Mouse (Mus musculus) embryonic facial prominence, embryonic 10.5 days (tissue): ENCODE results near the gene Hnrnpf. TPM values are rescaled to one million over a fixed set of nuclear protein-coding genes. Genes with fewer than 3 reads are reported as not detected.

ENCODE experiments used
- DNase-seq: peaks from one replicate; pipeline ENCODE4 v3.0.0-alpha.2; 2017; ENCODE audit warnings: low spot score
- H3K27ac ChIP-seq: fragments of 300-500 bp; sonication (generic); replicated peaks from 2 replicates; pipeline ENCODE4 v1.5.1; 2016; ENCODE audit warnings: mild to moderate bottlenecking
- H3K27me3 ChIP-seq: fragments of 300-500 bp; sonication (generic); replicated peaks from 2 replicates; pipeline ENCODE4 v1.6.1; 2016; ENCODE audit warnings: low read depth, mild to moderate bottlenecking; ENCODE audit not compliant: poor library complexity, severe bottlenecking
- H3K36me3 ChIP-seq: fragments of 300-500 bp; sonication (generic); replicated peaks from 2 replicates; pipeline ENCODE4 v1.6.1; 2016; ENCODE audit warnings: mild to moderate bottlenecking, moderate library complexity
- H3K4me1 ChIP-seq: fragments of 300-500 bp; sonication (generic); 2 replicates; pipeline ENCODE4 v1.6.1; 2016
- H3K4me3 ChIP-seq: fragments of 300-500 bp; sonication (generic); 2 replicates; pipeline ENCODE4 v1.5.1; 2016; ENCODE audit warnings: mild to moderate bottlenecking, moderate library complexity
- H3K9me3 ChIP-seq: fragments of 300-500 bp; sonication (generic); 2 replicates; pipeline ENCODE4 v1.6.1; 2016; ENCODE audit warnings: mild to moderate bottlenecking
- WGBS: fragments of 180-500 bp; shearing (Covaris S2); methylation state at CpG from one replicate; pipeline ENCODE4 v1.1.7; 2016; 5-methylcytosine and 5-hydroxymethylcytosine counted together
- polyA plus RNA-seq: library from polyadenylated mRNA; unstranded; fragments of >200 nt; fragmentation: Nextera tagmentation; extraction: Ambion mirVana; gene quantifications from 2 replicates; pipeline ENCODE4 v1.2.1, GENCODE M21; 2016

The Hnrnpf gene
- polyA plus RNA-seq, 1 experiment from 2014 or later: 878 TPM

- WGBS: under 1% methylated on average over 67 of the region's 67 CpGs
- H3K36me3 ChIP-seq: no peaks in the 10 kb centered on the region
- no peaks in the 10 kb centered on the region for H3K9me3 ChIP-seq
- H3K27me3 ChIP-seq: no peaks in the 10 kb centered on the region
- DNase-seq: peak; percentile 99
- peaks cover 13% of the 10 kb centered on the region for H3K4me1 ChIP-seq
- H3K4me3 ChIP-seq: peak overlapping the region; percentile 65
- peak overlapping the region; percentile 98 for H3K27ac ChIP-seq
Observed at GRCm38 (mm10) chr6:117879408-117880115, 20.6 kb upstream of the Hnrnpf start.

GRCm38 (mm10) chr6:117880394-117880838, 19.7 kb upstream of the Hnrnpf start:
- no peak for DNase-seq
- peak overlapping the region; percentile 98 for H3K27ac ChIP-seq
- WGBS: 60% methylated on average over 3 of the region's 3 CpGs

GRCm38 (mm10) chr6:117881229-117881628, 18.9 kb upstream of the Hnrnpf start:
- no peak overlapping the region; the same call in 1 of the 2 replicates for H3K27ac ChIP-seq
- no peaks in the 10 kb centered on the region for H3K9me3 ChIP-seq
- H3K4me3 ChIP-seq: 0 out of 2 replicates have a peak overlapping the region, but pooled peaks have one; percentile 65
- no peaks in the 10 kb centered on the region for H3K36me3 ChIP-seq
- peaks cover 13% of the 10 kb centered on the region for H3K4me1 ChIP-seq
- H3K27me3 ChIP-seq: no peaks in the 10 kb centered on the region
- WGBS: 75% methylated on average over 7 of the region's 7 CpGs
- no peak for DNase-seq

More at GRCm38 (mm10) chr6:117880394-117880838, 19.7 kb upstream of the Hnrnpf start:
- Histone ChIP-seq H3K4me1 (peaks cover 13% of the 10 kb centered on the region), H3K27me3 (no peaks in the 10 kb centered on the region), H3K36me3 (no peaks in the 10 kb centered on the region), H3K4me3 (peak overlapping the region; percentile 65), H3K9me3 (no peaks in the 10 kb centered on the region)

GRCm38 (mm10) chr6:117881997-117882396, 18.1 kb upstream of the Hnrnpf start:
- Histone ChIP-seq H3K9me3 (no peaks in the 10 kb centered on the region), H3K27ac (peak overlapping the region; percentile 35; the same call in 1 of the 2 replicates), H3K4me1 (peaks cover 13% of the 10 kb centered on the region), H3K36me3 (no peaks in the 10 kb centered on the region), H3K4me3 (no peak overlapping the region), H3K27me3 (no peaks in the 10 kb centered on the region)
- WGBS: 66% methylated on average over 7 of the region's 7 CpGs
- no peak for DNase-seq

- no peak overlapping the region for H3K4me3 ChIP-seq
- DNase-seq: no peak
- peaks cover 5% of the 10 kb centered on the region; the same call in 1 of the 2 replicates for H3K4me1 ChIP-seq
- no peak overlapping the region for H3K27ac ChIP-seq
- H3K9me3 ChIP-seq: no peaks in the 10 kb centered on the region
- no peaks in the 10 kb centered on the region for H3K27me3 ChIP-seq
- 88% methylated on average over 2 of the region's 2 CpGs for WGBS
- H3K36me3 ChIP-seq: no peaks in the 10 kb centered on the region
Observed at GRCm38 (mm10) chr6:117885943-117886342, 14.2 kb upstream of the Hnrnpf start.

GRCm38 (mm10) chr6:117888032-117888431, 12.1 kb upstream of the Hnrnpf start:
- Histone ChIP-seq H3K27ac (peak overlapping the region; percentile 35; the same call in 1 of the 2 replicates), H3K4me1 (peaks cover 3% of the 10 kb centered on the region; the same call in 1 of the 2 replicates), H3K9me3 (no peaks in the 10 kb centered on the region), H3K4me3 (no peak overlapping the region), H3K27me3 (no peaks in the 10 kb centered on the region), H3K36me3 (no peaks in the 10 kb centered on the region)
- no peak for DNase-seq
- 52% methylated on average over 1 of the region's 1 CpGs for WGBS

GRCm38 (mm10) chr6:117888642-117889096, 11.5 kb upstream of the Hnrnpf start:
- no peaks in the 10 kb centered on the region for H3K36me3 ChIP-seq
- H3K4me1 ChIP-seq: peaks cover 3% of the 10 kb centered on the region; the same call in 1 of the 2 replicates
- H3K9me3 ChIP-seq: no peaks in the 10 kb centered on the region
- H3K4me3 ChIP-seq: no peak overlapping the region
- WGBS: 63% methylated on average over 2 of the region's 2 CpGs
- H3K27me3 ChIP-seq: no peaks in the 10 kb centered on the region
- no peak for DNase-seq
- H3K27ac ChIP-seq: peak overlapping the region; percentile 35; the same call in 1 of the 2 replicates

GRCm38 (mm10) chr6:117890257-117890656, 9.9 kb upstream of the Hnrnpf start:
- DNase-seq: no peak
- 90% methylated on average over 6 of the region's 6 CpGs for WGBS
- Histone ChIP-seq H3K27ac (no peak overlapping the region), H3K4me3 (no peak overlapping the region), H3K4me1 (peaks cover 3% of the 10 kb centered on the region; the same call in 1 of the 2 replicates), H3K9me3 (no peaks in the 10 kb centered on the region), H3K27me3 (no peaks in the 10 kb centered on the region), H3K36me3 (no peaks in the 10 kb centered on the region)

GRCm38 (mm10) chr6:117891369-117892160, 8.6 kb upstream of the Hnrnpf start:
- Histone ChIP-seq H3K4me3 (no peak overlapping the region), H3K36me3 (no peaks in the 10 kb centered on the region), H3K27me3 (no peaks in the 10 kb centered on the region), H3K4me1 (peaks cover 3% of the 10 kb centered on the region; the same call in 1 of the 2 replicates), H3K9me3 (no peaks in the 10 kb centered on the region), H3K27ac (no peak overlapping the region)
- no peak for DNase-seq
- 70% methylated on average over 14 of the region's 14 CpGs for WGBS

- Histone ChIP-seq H3K4me1 (peaks cover 3% of the 10 kb centered on the region; the same call in 1 of the 2 replicates), H3K36me3 (no peaks in the 10 kb centered on the region), H3K9me3 (no peaks in the 10 kb centered on the region), H3K27ac (no peak overlapping the region), H3K4me3 (no peak overlapping the region), H3K27me3 (no peaks in the 10 kb centered on the region)
- DNase-seq: no peak
- 71% methylated on average over 3 of the region's 3 CpGs for whole genome bisulfite sequencing
Observed at GRCm38 (mm10) chr6:117892386-117892785, 7.7 kb upstream of the Hnrnpf start.

GRCm38 (mm10) chr6:117893435-117893834, 6.7 kb upstream of the Hnrnpf start:
- Histone ChIP-seq H3K36me3 (no peaks in the 10 kb centered on the region), H3K4me3 (no peak overlapping the region), H3K4me1 (peaks cover 3% of the 10 kb centered on the region; the same call in 1 of the 2 replicates), H3K27me3 (no peaks in the 10 kb centered on the region), H3K9me3 (no peaks in the 10 kb centered on the region), H3K27ac (no peak overlapping the region)
- no peak for DNase-seq
- WGBS: 92% methylated on average over 2 of the region's 2 CpGs

- Histone ChIP-seq H3K27me3 (no peaks in the 10 kb centered on the region), H3K27ac (no peak overlapping the region), H3K9me3 (no peaks in the 10 kb centered on the region), H3K36me3 (no peaks in the 10 kb centered on the region), H3K4me3 (no peak overlapping the region), H3K4me1 (no peaks in the 10 kb centered on the region)
- no peak for DNase-seq
- WGBS: 85% methylated on average over 5 of the region's 5 CpGs
Observed at GRCm38 (mm10) chr6:117897800-117898199, 2.3 kb upstream of the Hnrnpf start.
